Mouse (Mus musculus) thymus, adult 18-20 months (tissue): ENCODE data around the gene Krt13.

ENCODE experiments used
- DNase-seq, 2 experiments: peaks; one replicate each; pipeline ENCODE4 v3.0.0; 2022; ENCODE audit warnings: mixed read lengths in 2 of 2

Gene Krt13

DNA sequence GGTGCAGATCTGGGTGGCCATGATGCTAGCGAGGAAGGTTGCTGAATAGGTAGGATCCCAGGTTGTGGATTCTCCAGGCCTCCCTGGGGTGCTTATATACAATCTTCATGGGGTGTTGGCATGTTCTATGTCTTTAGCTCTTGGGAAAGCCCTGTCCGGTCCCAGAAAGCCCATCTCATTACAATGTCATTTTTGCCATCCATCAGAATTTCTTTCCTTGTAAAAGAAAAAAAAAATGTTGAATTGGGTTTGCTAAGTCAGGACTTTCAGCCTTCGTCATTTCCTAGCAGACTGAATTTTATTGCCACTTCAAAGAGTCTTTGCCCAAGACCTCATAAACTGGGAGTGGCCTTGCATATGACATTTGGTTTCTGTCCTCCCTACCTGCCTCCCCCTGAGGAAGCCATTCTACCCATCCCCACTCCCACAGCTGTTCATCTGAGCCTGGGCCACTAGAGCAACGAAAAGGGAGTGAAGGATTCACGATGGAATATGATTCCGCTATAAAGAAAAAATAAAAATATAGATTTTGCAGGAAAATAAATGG is 15.7 kb downstream of the Krt13 start, which contains the start of gene Krt36:
TSS of gene Krt36 (minus strand) at position 51 of the 547 bp plus-strand sequence.
- DNase-seq, result no peak

DNA sequence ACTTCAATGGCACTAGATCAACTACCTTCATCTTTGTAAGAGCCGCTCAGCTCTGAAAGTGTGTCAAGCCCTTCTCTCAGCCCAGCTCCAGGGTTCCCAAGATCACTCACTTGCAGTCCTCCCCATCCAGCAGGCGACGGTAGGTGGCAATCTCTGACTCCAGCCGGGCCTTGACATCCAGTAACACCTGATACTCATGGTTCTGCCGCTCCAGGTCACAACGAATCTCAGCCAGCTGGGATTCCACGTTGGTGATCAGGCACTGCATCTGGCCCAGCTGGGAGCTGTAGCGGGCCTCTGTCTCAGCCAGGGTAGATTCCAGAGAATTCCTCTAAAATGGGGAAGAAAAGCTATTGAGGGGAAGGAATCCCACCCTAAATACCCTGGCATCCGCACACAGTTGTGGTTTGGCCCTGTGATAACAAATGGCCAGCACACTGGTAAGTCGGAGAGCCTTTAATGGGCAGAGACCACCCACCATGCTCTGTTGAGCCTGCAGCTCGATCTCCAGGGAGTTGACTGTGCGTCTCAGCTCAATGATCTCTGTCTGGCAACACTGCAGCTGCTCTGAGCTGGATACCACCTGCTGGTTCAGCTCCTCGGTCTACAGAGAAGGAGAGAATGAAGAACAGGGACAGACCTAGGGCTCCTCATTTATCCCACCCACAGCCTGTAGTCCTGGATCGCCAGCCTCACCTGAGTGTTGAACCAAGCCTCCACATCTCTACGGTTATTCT is 18.5 kb downstream of the Krt13 start:
- no peak for DNase-seq

DNA sequence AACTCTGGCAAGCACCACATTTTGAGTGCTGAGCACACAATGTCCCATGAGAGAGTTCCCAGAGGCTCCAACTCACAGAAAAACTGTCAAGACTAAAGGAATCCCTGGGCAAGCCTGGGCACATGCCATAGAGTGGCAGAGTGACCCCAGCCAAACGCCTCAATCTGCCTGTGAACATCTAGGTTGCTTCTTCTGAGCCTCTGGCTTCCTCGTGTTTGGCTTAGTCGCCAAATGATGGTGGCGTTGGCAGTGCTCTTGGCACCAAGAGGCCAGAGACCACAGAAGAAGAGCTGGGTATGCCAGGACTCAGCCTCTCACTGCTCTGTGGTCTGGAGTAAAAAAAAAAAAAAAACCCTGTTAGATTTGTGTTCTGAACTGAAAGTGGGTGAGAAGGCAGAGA is 21.0 kb downstream of the Krt13 start:
- no peak for DNase-seq

DNA sequence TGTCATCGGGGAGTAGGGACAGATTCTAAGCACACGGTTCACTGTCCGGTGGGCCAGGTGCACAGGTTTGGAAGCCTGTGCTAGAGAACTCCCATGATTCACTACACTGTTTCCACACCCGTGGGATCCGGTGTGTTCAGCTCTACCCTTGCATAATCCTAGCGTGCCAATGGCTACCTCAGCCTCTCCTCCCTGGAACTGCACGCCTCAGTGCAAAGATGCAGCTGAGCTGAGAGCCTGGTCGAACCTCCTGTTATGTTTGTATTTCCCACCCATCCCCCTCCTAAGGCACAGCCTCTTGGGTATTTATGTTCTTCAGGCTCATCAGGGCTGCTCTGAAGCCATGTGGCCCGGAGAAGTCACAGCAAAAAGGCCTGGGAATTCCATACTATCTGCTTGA is 23.5 kb downstream of the Krt13 start:
- DNase-seq, result no peak

DNA sequence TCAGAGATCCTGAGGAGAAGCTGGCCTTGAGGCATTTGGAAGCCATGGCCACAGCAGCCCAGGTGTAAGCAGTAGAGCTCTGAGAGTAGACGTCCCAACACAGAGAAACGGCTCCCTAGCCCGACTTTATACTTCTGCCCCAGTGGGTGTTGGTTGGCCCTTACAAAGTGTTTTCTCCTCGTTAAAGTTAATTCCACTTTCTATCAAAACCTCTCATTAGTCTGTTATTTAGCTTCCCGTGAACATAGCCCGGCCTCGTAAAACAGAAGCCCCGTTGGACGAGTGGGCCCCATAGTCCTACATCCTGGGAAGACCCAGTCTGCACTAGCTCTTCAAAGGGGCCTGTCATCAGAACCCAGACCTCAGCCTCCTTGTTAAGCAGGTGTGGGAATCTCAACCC is 25.2 kb downstream of the Krt13 start, which contains the start of gene Krt35:
TSS of gene Krt35 (minus strand) at position 101 of the 400 bp plus-strand sequence.
- no peak for DNase-seq

DNA sequence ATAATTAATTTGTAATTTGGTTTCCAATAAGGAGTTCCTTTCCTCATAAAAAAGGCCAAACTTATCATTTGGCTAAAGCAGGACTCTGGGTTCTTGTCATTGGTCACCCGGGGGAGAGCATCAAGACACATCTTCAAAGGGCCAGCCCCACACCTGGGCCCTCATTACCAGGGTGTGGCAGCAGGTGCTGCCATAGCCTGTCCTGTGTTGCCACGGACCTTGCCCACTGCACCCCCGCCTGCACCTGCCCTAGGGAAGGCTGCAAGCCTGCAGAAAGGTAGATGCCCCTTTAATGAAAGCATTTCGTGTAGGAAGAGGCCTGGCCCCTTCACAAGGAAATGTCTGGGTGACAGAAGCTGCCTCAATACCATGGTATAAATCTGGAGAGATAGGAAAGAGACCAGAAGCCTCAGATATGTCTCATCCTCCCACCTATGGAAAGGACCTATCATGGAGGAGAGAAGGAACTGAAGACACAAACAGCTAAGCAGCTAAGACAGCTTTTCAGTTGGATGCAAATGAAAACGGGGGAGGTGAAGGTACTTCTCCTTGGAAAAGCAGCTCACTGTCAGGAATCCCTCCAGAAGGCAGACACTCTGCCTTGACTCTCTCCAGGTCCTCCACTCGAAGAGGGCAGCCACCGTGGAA is 32.9 kb downstream of the Krt13 start:
- DNase-seq, result no peak

DNA sequence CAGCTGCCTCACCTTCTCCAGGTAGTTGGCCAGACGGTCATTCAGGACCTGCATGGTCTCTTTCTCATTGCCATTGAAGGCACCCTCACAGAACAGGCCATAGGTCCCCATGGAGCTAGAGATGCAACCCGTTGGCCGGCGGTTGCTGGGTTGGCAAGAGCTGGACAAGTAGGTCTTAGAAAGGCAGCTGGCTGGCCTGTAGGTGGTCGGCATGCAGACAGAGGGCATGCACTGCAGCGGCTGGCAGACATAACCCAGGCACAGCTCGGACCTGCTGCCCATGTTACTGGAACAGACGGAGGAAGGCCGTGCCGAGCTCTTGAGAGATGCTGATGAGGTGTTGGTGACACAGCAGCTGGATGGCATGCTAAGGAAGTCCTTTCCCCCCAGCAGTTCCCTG is 33.5 kb downstream of the Krt13 start, which contains the start of gene Krt32:
TSS of gene Krt32 (minus strand) at position 366 of the 400 bp plus-strand sequence.
- DNase-seq, result no peak

DNA sequence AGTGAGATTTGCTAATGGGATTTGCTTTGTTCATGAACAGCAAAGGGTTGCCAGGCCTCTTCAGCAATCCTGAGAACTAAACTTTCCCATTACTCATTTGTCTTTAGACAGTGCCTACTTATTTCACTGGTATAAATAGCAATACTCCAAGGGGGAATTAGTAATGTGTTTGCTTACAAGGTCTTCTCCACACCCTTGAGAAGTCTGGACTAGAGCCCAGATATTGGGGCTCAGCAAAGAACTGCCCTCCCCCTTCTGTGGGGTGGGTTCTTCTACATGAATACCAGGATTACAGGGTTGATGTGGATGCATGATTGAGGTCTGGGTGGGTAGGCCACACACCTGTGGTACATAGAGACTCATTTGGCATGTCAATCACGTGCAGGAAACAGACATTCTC is 47.5 kb downstream of the Krt13 start:
- DNase-seq, result no peak
